Mouse (Mus musculus) left cerebral cortex, postnatal 10 days (tissue): ENCODE results near the gene Il4i1. TPM values are rescaled to one million over a fixed set of nuclear protein-coding genes. Genes with fewer than 3 reads are reported as not detected.
A peak's percentile ranks its signal among the peaks of the same experiment; 100 is the strongest.

Experiments used
- DNase-seq, 2 experiments: peaks; one replicate each; pipeline ENCODE4 v3.0.0; 2021 to 2022; ENCODE audit warnings: low spot score in 2 of 2, mixed read lengths in 1 of 2; ENCODE audit errors: extremely low spot score in 1 of 2
- intact Hi-C: fragments of 180-260 bp; cut with DNase I; formaldehyde crosslinking; loops from one replicate; pipeline ENCODE4 v1.15.1; 2025
- total RNA-seq, 2 experiments: library from RNA; stranded (reverse); gene quantifications; 2 replicates each; pipeline ENCODE4 v1.2.3; 2021

Il4i1 gene
- total RNA-seq, 2 experiments from 2014 or later = 1.1 to 2.7 TPM

GRCm38 (mm10) chr7:44840426-44840825 is 24.2 kb downstream of the Il4i1 start:
- intact Hi-C loops = no loop called here

GRCm38 (mm10) chr7:44841825-44842463 is 25.8 kb downstream of the Il4i1 start:
- intact Hi-C loops = no loop called here
- DNase-seq = no peak

More at GRCm38 (mm10) chr7:44840426-44840825, 24.2 kb downstream of the Il4i1 start:
- no peak for DNase-seq

GRCm38 (mm10) chr7:44845006-44845405 is 28.8 kb downstream of the Il4i1 start:
- intact Hi-C loops = no loop called here
- peak in 1 of 2 experiments; percentile 28 for DNase-seq

- intact Hi-C loops = no loop called here
- DNase-seq = peak in 1 of 2 experiments; percentile 43
Measured at GRCm38 (mm10) chr7:44846804-44847203, 30.6 kb downstream of the Il4i1 start.

GRCm38 (mm10) chr7:44847772-44848171 is 31.6 kb downstream of the Il4i1 start:
- DNase-seq = peak in 1 of 2 experiments; percentile 39
- intact Hi-C loops = no loop called here

- intact Hi-C loops = no loop called here
- DNase-seq = peak; percentile 98 to 100
Measured at GRCm38 (mm10) chr7:44848561-44849415, 32.6 kb downstream of the Il4i1 start, which contains the start of the genes Akt1s1 and Tbc1d17. Gene Akt1s1 (plus strand): TSS chr7:44848991. Gene Tbc1d17 (minus strand): TSS chr7:44849079.

GRCm38 (mm10) chr7:44849416-44850111 is 33.4 kb downstream of the Il4i1 start:
- DNase-seq = peak; percentile 93 to 95

GRCm38 (mm10) chr7:44850146-44850545 is 34.0 kb downstream of the Il4i1 start:
- peak; percentile 63 to 91 for DNase-seq
- intact Hi-C loops = no loop called here

More at GRCm38 (mm10) chr7:44849416-44850111, 33.4 kb downstream of the Il4i1 start:
- intact Hi-C loops = no loop called here

- intact Hi-C loops = no loop called here
Measured at GRCm38 (mm10) chr7:44850789-44851624, 34.8 kb downstream of the Il4i1 start.

GRCm38 (mm10) chr7:44851625-44852234 is 35.5 kb downstream of the Il4i1 start:
- intact Hi-C loops = no loop called here
- no peak for DNase-seq

More at GRCm38 (mm10) chr7:44850789-44851624, 34.8 kb downstream of the Il4i1 start:
- DNase-seq = no peak

GRCm38 (mm10) chr7:44852259-44853027 is 36.3 kb downstream of the Il4i1 start:
- intact Hi-C loops = no loop called here
- DNase-seq = peak in 1 of 2 experiments; percentile 61

GRCm38 (mm10) chr7:44853065-44853464 is 36.9 kb downstream of the Il4i1 start:
- DNase-seq = no peak
- intact Hi-C loops = no loop called here

GRCm38 (mm10) chr7:44853596-44854355 is 37.6 kb downstream of the Il4i1 start:
- peak in 1 of 2 experiments; percentile 58 for DNase-seq
- intact Hi-C loops = no loop called here

- intact Hi-C loops = no loop called here
- peak; percentile 63 to 91 for DNase-seq
Measured at GRCm38 (mm10) chr7:44854356-44855031, 38.3 kb downstream of the Il4i1 start.

GRCm38 (mm10) chr7:44855036-44855435 is 38.8 kb downstream of the Il4i1 start:
- DNase-seq = no peak
- intact Hi-C loops = no loop called here
